Mouse (Mus musculus) embryonic facial prominence, embryonic 11.5 days (tissue): Measurements from ENCODE around the gene Macrod2. TPM values are rescaled to one million over a fixed set of nuclear protein-coding genes. Genes with fewer than 3 reads are reported as not detected.

Source experiments
- ATAC-seq: fragments of 200-750 bp; cut with Nextera tagmentation; replicated peaks from 2 replicates; pipeline ENCODE4 v1.8.0; 2017; ENCODE audit warnings: low read depth; ENCODE audit not compliant: insufficient number of reproducible peaks, low FRiP score, low TSS enrichment
- DNase-seq: peaks from one replicate; pipeline ENCODE4 v3.0.0-alpha.2; 2015; ENCODE audit warnings: low spot score
- H3K27ac ChIP-seq: fragments of 300-500 bp; sonication (generic); replicated peaks from 2 replicates; pipeline ENCODE4 v1.5.1; 2014; ENCODE audit warnings: mild to moderate bottlenecking, low read depth, low read length, control low read depth
- H3K27me3 ChIP-seq: fragments of 300-500 bp; sonication (generic); 2 replicates; pipeline ENCODE4 v1.6.1; 2014; ENCODE audit warnings: mild to moderate bottlenecking, low read length, moderate library complexity, mixed read lengths; ENCODE audit not compliant: control insufficient read depth, insufficient read depth
- H3K36me3 ChIP-seq: fragments of 300-500 bp; sonication (generic); replicated peaks from 2 replicates; pipeline ENCODE4 v1.6.1; 2014; ENCODE audit warnings: low read depth, mild to moderate bottlenecking, low read length, moderate library complexity, mixed read lengths; ENCODE audit not compliant: control insufficient read depth, insufficient read depth
- H3K4me1 ChIP-seq: fragments of 300-500 bp; sonication (generic); 2 replicates; pipeline ENCODE4 v1.6.1; 2014; ENCODE audit warnings: low read length, mixed read lengths; ENCODE audit not compliant: control insufficient read depth, insufficient read depth
- H3K4me2 ChIP-seq: fragments of 300-500 bp; sonication (generic); 2 replicates; pipeline ENCODE4 v1.6.1; 2014; ENCODE audit warnings: low read depth, mild to moderate bottlenecking, control low read depth, low read length, moderate library complexity
- H3K4me3 ChIP-seq: fragments of 300-500 bp; sonication (generic); 2 replicates; pipeline ENCODE4 v1.5.1; 2014; ENCODE audit warnings: low read depth, low read length, control low read depth
- H3K9ac ChIP-seq: fragments of 300-500 bp; sonication (generic); replicated peaks from 2 replicates; pipeline ENCODE4 v1.6.1; 2014; ENCODE audit warnings: mild to moderate bottlenecking, control low read depth, low read length
- H3K9me3 ChIP-seq: fragments of 300-500 bp; sonication (generic); replicated peaks from 2 replicates; pipeline ENCODE4 v1.6.1; 2016; ENCODE audit warnings: mild to moderate bottlenecking, low read length, inconsistent platforms, mixed read lengths; ENCODE audit not compliant: control insufficient read depth
- WGBS: fragments of 180-500 bp; shearing (Covaris S2); extraction: QIAGEN DNeasy Blood & Tissue Kit; methylation state at CpG from one replicate; pipeline ENCODE4 v1.1.7; 2014; 5-methylcytosine and 5-hydroxymethylcytosine counted together
- polyA plus RNA-seq: library from polyadenylated mRNA; unstranded; fragments of >200 nt; fragmentation: Nextera tagmentation; extraction: Ambion mirVana; gene quantifications from 2 replicates; pipeline ENCODE4 v1.2.1, GENCODE M21; 2014

Macrod2 gene
- polyA plus RNA-seq, 1 experiment from 2014 or later, result 33.8 TPM

DNA sequence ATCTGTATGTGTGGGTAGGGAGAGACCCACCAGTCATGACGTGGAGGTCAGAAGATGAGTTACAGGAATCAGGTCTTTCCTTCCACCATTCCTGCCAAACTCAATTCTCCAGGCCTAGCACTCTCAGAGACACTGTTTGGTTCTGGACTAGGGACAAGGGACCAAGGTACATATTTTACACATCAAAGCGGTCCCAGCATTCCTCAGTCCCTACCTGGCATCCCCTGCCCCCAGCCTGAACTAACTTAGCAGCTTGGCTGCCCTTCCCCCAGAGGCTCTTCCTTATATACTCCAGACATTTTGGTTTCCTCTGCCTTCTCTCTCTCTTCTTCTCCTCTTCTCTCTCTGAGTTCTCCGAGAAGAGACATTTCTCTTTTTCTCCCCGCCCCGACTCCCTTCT lies 278.4 kb downstream of the Macrod2 start:
- 76% methylated on average over 5 of the region's 5 CpGs for WGBS
- Histone ChIP-seq H3K9ac (no peak overlapping the region), H3K9me3 (no peaks in the 10 kb centered on the region), H3K36me3 (no peaks in the 10 kb centered on the region), H3K4me1 (no peaks in the 10 kb centered on the region), H3K27me3 (no peaks in the 10 kb centered on the region), H3K4me2 (no peak overlapping the region), H3K27ac (no peak overlapping the region), H3K4me3 (no peak overlapping the region)
- ATAC-seq (no peak), DNase-seq (no peak)

DNA sequence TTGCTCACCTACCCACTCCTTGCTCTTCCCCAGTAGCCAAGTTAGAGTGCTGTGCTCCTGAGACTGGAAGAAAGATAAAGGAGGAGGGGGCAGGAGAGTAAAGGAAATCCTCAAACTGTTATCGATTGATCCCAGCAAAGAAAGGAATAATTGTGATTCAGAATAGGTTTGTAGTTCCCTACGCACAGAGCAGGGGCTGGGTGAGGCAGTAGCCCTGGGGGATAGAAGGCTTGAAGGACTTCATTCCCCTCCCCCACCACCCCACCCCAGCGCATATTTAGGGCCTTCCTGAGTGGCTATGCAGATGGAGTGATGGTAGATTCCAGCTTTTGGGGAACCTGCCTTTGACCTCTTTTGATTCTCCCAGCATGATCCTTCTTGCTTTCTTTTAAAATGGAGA lies 281.6 kb downstream of the Macrod2 start:
- no peaks in the 10 kb centered on the region for H3K4me1 ChIP-seq

GRCm38 (mm10) chr2:140690906-140691305 lies 295.8 kb downstream of the Macrod2 start:
- 90% methylated on average over 2 of the region's 2 CpGs for WGBS
- H3K4me3 ChIP-seq, result no peak overlapping the region
- H3K9ac ChIP-seq, result no peak overlapping the region
- no peaks in the 10 kb centered on the region for H3K4me1 ChIP-seq
- ATAC-seq, result no peak
- no peaks in the 10 kb centered on the region for H3K36me3 ChIP-seq
- no peaks in the 10 kb centered on the region for H3K27me3 ChIP-seq
- H3K27ac ChIP-seq, result no peak overlapping the region
- DNase-seq, result no peak
- no peak overlapping the region for H3K4me2 ChIP-seq
- no peaks in the 10 kb centered on the region for H3K9me3 ChIP-seq

More for the DNA sequence above, 281.6 kb downstream of the Macrod2 start:
- Histone ChIP-seq H3K4me2 (no peak overlapping the region), H3K27me3 (no peaks in the 10 kb centered on the region), H3K9ac (no peak overlapping the region), H3K36me3 (no peaks in the 10 kb centered on the region), H3K27ac (no peak overlapping the region), H3K9me3 (no peaks in the 10 kb centered on the region), H3K4me3 (no peak overlapping the region)
- WGBS, result 23% methylated on average over 3 of the region's 3 CpGs
- ATAC-seq, result no peak
- no peak for DNase-seq

DNA sequence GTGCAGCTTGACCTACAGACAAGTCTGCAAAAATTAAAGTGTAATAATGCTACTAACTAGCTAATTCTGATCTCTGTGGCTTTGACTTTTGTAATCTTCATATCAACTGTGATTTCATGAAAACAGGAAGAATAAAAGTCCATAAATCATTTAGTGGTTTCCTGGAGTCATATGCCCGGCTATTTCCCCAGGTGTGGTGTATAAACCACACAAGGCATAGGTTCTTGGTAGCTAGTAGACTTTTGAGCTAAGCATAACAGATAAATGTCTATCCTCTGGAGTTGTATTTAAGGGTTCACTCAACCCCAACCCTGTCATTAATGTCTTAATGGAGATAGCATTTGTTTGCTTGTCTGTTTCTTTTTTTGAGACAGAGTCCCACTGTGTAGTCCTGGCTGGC lies 296.3 kb downstream of the Macrod2 start:
- Histone ChIP-seq H3K9me3 (no peaks in the 10 kb centered on the region), H3K4me1 (no peaks in the 10 kb centered on the region), H3K36me3 (no peaks in the 10 kb centered on the region), H3K9ac (no peak overlapping the region), H3K27me3 (no peaks in the 10 kb centered on the region), H3K4me2 (no peak overlapping the region), H3K4me3 (no peak overlapping the region), H3K27ac (no peak overlapping the region)
- WGBS, result 82% methylated on average over 1 of the region's 1 CpGs
- ATAC-seq (no peak), DNase-seq (no peak)

- Histone ChIP-seq H3K4me2 (no peak overlapping the region), H3K4me1 (no peaks in the 10 kb centered on the region), H3K27ac (no peak overlapping the region), H3K9ac (no peak overlapping the region), H3K9me3 (no peaks in the 10 kb centered on the region), H3K4me3 (no peak overlapping the region), H3K27me3 (no peaks in the 10 kb centered on the region), H3K36me3 (no peaks in the 10 kb centered on the region)
- DNase-seq (no peak), ATAC-seq (no peak)
- 71% methylated on average over 4 of the region's 4 CpGs for WGBS
Measured at GRCm38 (mm10) chr2:140692461-140692860, 297.4 kb downstream of the Macrod2 start.

DNA sequence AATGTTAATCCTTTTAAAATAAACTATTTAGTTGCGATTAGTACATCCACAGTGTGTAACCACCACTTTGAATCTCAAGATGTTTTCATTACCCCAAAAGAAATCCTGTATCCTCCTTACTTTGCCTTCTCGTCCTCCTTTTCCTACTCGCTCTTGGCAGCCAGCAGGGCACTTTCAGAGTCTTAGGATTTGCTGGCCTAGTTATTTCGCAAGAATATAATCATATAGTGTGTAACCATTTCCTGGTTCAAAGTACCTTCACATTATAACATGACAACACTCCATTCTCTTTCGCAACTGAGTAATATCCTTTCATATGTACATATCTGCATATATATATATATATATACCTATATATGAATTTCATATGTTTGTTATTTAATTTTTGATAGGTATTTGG lies 298.7 kb downstream of the Macrod2 start:
- Histone ChIP-seq H3K4me2 (no peak overlapping the region), H3K27ac (no peak overlapping the region), H3K9ac (no peak overlapping the region), H3K4me3 (no peak overlapping the region), H3K36me3 (no peaks in the 10 kb centered on the region), H3K27me3 (no peaks in the 10 kb centered on the region), H3K9me3 (no peaks in the 10 kb centered on the region), H3K4me1 (no peaks in the 10 kb centered on the region)
- no peak for ATAC-seq
- no peak for DNase-seq
- WGBS, result 84% methylated on average over 5 of the region's 5 CpGs

- Histone ChIP-seq H3K4me2 (no peak overlapping the region), H3K4me1 (no peaks in the 10 kb centered on the region), H3K9ac (no peak overlapping the region), H3K36me3 (no peaks in the 10 kb centered on the region), H3K27me3 (no peaks in the 10 kb centered on the region), H3K27ac (no peak overlapping the region), H3K4me3 (no peak overlapping the region), H3K9me3 (no peaks in the 10 kb centered on the region)
- ATAC-seq, result no peak
- DNase-seq, result peak; percentile 17
- 11% methylated on average over 3 of the region's 3 CpGs for WGBS
Measured at GRCm38 (mm10) chr2:140698585-140698984, 303.5 kb downstream of the Macrod2 start.

- no peak for ATAC-seq
- Histone ChIP-seq H3K36me3 (no peaks in the 10 kb centered on the region), H3K27ac (no peak overlapping the region)
Measured at GRCm38 (mm10) chr2:140703377-140703776, 308.3 kb downstream of the Macrod2 start.

More at GRCm38 (mm10) chr2:140703377-140703776, 308.3 kb downstream of the Macrod2 start:
- Histone ChIP-seq H3K27me3 (no peaks in the 10 kb centered on the region), H3K4me2 (no peak overlapping the region), H3K4me1 (0 out of 2 replicates have a peak, but pooled peaks cover 4% of the 10 kb centered on the region), H3K9me3 (no peaks in the 10 kb centered on the region), H3K4me3 (no peak overlapping the region), H3K9ac (no peak overlapping the region)
- DNase-seq, result peak; percentile 6
- WGBS, result 47% methylated on average over 4 of the region's 4 CpGs
